Mouse (Mus musculus): ENCODE results near the gene Nxnl2.

Nxnl2 gene

GRCm38 (mm10) chr13:51170691-51171680 is at the start of gene Nxnl2:
Nxnl2 (plus strand) TSS chr13:51171022.
- WGBS, result 1% methylated on average over 62 of the region's 64 CpGs

DNA sequence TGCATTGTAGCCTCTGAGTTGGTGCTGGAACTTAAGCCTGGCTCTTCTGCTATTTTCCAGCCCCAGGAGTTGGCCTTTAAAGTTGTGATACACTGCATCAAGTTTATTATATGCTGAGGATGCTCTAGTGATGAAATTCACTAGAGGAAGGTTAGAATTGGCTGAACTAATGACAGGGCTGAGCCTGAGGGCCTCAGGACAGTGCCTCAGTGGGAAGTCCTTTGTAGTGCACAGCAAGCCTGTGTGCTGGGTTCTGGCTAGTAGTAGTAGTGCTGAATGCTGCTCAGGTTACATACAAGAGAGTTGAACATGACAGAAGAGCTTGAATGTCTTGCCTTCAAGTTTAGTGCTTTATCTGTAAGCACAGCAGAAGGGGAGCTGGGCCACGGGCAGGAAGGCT is 48.9 kb upstream of the Nxnl2 start:
- 42% methylated on average over 1 of the region's 1 CpGs for WGBS

GRCm38 (mm10) chr13:51122771-51123170 is 48.1 kb upstream of the Nxnl2 start:
- WGBS, result 77% methylated on average over 8 of the region's 8 CpGs

- WGBS, result 53% methylated on average over 8 of the region's 8 CpGs
These were observed 45.5 kb upstream of the Nxnl2 start for GRCm38 (mm10) chr13:51125357-51125756.

DNA sequence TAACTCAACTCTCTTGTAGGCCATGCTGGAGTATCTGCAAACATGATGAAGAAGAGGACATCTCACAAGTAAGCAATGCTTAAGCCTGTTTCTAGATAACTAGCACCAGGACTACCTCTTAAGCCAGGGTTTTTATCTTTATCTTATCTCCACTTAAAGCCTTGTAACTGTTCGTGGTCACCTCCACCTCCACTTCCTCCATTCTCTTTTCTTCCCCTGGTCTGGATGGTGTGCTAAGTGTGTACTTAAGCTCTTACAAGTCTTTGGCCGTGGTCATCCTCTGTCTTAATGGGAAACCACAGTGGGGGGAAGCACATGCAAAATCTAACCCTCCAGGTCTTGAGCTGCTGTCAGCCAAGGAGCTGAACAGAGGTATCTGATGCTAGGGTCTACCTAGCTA is 42.9 kb upstream of the Nxnl2 start:
- WGBS, result 88% methylated on average over 2 of the region's 2 CpGs

DNA sequence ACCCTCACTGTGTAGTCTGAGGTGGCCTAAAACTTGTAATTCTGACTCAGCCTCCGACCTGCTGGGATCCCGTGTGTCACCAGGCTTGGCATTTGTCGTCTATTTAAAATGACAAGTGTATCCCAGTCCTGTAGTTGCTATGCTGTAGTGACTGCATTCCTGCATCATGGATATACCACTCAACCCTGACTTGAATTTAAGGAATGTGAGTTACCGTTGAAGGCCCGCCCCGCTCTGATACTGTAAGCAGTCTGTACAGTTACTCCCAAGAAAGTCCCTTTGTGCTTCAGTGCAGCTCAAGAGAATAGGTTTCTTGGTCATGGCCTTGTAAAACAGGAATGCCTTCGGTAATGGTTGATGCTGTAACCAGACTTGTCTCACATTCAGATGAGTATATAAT is 42.4 kb upstream of the Nxnl2 start:
- 87% methylated on average over 7 of the region's 7 CpGs for WGBS

GRCm38 (mm10) chr13:51131179-51131578 is 39.6 kb upstream of the Nxnl2 start:
- WGBS, result 51% methylated on average over 10 of the region's 10 CpGs

DNA sequence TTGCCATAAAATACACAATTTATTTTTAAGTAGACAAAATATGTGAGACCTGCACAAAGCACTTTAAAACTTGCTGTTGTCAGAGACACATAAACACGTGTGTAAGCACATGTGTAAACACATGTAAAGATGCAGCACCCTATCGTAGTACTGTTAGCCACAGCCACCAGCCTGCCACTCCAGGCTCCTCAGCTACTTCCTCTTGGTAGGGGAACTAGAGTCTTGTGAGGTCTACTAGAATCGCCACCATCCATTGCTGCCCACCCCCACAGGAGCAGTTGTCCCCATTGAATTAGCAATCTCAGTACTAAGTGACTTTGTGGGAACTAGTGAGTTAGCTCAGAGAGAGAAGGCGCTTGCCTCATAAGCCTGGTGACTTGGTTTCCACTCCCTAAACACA is 34.5 kb upstream of the Nxnl2 start:
- whole genome bisulfite sequencing, result 80% methylated on average over 4 of the region's 4 CpGs

- WGBS, result 66% methylated on average over 2 of the region's 2 CpGs
These were observed 33.7 kb upstream of the Nxnl2 start for GRCm38 (mm10) chr13:51136996-51137701.

DNA sequence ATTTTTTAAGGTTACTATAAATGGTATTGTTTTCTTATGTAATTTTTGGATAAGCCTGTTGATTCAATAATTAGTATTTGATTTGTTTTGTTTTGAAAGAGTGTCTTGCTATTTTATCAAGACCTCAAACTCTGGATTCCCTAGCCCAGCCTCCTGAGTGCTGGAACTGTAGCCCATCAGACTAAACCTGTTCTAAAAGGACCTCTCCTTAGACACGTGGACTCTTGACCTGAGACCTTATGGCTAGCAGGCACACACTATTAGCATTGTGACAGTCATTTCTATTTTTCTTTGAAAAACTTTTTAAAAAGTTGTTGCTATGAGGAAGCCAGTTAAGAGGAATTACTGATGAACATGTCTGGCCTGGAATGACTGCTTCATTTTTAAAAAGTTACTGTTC is 23.7 kb upstream of the Nxnl2 start:
- 69% methylated on average over 1 of the region's 1 CpGs for WGBS

GRCm38 (mm10) chr13:51152966-51153669 is 17.7 kb upstream of the Nxnl2 start:
- 79% methylated on average over 4 of the region's 4 CpGs for WGBS

GRCm38 (mm10) chr13:51153670-51154030 is 17.2 kb upstream of the Nxnl2 start:
- 88% methylated on average over 4 of the region's 4 CpGs for WGBS

DNA sequence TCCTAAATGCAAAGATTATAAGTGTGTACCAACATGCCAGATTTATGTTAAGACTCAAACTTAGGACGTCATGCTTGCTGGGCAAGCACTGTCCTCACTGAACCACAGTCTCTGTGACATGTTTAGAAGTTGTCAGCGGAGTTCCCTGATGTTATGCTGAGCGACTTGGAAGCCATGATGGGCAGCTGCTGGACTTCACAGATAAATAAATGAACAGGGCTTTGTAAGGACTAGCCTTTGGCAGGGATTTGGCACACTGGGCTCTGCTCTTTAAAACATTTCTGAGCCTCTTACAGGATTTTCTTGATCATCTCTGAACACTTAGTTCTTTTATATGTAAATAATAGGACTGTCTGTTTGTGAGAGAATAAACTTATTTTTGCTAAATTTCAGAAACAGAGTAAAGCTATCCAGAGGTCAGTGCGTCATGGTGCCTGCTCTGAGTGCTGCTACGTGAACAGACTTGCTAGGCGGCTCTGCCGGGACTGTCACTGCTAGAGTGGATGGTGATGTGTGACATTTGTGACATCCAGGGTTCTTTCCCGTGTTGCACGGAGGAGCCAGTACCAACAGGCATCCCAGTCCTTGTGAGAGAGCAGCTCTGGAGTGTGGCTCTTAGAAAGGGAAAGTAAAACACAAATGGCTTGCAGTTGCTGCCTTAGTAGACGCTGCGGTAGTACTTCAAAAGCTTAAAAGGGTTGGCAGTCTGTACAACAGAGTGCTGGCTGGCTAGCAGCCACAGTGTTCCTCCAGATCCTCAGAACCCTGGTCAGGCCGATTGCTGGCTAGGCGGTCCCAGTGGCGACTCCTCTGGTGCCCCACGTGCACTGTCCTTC is 15.4 kb upstream of the Nxnl2 start:
- 61% methylated on average over 15 of the region's 15 CpGs for WGBS

DNA sequence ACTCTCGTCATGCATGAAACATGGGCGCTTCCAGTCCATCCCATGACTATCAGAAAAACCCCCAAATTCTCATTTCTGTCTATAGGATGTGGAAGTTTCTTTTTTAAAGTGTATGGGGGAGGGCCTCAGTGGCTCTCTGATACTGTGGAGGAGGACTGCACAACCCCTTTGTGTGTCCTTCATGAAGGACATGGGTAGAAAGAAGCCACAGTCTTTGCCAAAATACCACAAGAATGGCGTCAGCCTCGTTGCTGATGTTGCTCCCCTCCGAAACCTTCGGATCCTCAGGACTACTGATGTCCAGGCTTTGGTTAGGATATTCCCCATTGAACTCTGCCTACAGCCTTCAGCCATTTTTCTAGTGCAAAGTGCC is 14.8 kb upstream of the Nxnl2 start:
- 89% methylated on average over 6 of the region's 6 CpGs for WGBS

DNA sequence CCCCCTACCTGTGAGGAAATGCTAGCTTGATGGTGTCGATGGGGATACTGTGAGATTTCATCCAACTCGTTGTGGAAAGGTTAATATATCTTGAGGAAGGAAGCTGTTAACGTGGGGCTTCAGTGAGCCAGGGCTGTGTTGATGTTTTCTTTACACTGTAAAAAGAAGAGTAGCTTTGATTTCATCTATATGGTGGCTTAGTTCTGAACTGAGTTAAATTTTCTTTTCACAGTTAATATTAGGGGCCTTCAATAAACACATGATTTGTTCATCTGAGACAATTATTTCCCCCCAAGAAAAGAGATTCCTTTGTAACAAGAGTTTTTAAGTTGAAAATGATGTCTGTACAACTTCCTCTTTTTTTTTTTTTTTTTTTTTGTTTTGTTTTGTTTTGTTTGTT is 13.5 kb upstream of the Nxnl2 start:
- WGBS, result 71% methylated on average over 3 of the region's 3 CpGs

DNA sequence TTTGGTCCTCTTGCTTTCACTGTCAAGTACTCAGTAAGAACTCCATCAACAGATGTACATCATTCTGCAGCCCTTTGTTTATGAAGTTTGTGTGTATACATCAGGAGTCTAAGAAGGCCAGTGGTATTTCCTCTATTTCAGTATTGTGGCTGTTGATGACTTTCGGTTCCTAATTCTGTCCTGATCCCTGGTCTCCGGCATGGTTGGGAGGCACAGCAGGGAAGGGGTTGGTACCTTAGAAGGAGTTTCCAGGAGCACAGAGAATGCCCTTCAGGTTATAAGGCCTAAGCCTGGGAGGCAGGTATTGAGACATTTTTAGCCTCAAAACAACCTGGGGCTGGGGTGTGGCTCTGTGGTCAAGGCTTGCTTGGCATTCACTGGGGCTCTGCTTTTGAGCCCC is 9.2 kb upstream of the Nxnl2 start:
- 74% methylated on average over 2 of the region's 2 CpGs for WGBS

DNA sequence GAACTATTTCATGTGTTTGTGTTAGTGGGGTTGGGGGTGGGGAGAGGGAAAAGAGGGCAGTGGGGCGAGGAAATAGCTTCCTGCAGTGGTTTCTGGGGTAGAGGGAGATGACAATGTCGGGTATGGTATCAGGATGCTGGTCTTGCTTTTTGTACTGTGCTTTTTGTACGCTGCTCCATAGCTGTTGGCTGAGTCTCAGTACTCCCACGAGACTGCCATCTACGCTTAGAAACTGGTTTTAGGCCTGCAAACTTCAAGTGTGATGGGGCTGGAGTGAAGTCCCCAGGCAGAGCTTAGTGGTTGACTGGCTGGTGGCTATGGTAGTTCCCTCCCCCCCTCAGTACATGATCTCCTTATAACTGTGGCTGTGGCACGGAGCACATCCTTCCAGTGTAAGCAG is 8.6 kb upstream of the Nxnl2 start:
- WGBS, result 32% methylated on average over 6 of the region's 6 CpGs

DNA sequence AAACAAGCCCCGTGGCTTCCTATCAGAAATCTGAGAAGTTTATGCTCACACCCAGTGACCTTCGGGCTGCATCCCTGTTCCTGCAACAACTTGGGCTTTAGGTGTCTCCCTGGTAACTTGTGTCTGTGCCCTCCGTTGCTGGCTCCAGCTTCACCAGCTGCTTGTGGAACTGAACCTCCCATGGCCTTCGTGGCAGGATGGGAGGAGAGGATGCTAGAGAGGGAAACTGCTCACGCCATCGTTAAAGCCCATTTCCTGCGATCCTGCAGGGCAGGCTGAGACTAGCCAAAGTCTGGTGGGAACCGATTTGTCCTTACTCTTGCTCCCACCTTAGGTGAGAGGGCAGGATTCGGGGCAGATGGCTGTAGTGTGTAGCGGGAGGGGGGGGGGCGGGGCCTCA is 4.1 kb upstream of the Nxnl2 start:
- WGBS, result 79% methylated on average over 11 of the region's 11 CpGs

GRCm38 (mm10) chr13:51170215-51170614 is 607 bp upstream of the Nxnl2 start:
- WGBS, result 32% methylated on average over 11 of the region's 11 CpGs

- WGBS, result 98% methylated on average over 7 of the region's 7 CpGs
These were observed 1.8 kb downstream of the Nxnl2 start for GRCm38 (mm10) chr13:51172601-51173000.

DNA sequence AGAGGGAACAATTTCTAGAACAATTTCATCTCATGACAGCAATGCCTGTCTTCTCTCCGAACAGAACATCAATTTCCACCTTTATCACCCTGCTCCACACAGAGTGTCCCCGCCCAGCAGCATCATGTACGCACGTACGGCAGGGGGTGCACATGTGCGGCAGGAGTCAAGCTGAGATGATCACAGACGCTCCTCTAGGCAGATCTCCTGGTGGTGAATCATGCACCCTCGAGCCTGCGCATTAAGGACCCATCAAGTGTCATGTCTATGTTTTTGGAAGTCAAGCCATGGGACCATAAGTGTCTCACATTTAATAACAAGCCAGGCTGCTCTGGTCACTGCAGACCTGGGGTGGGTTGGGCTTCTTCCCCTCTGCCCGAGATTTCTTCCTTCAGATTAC is 8.1 kb downstream of the Nxnl2 start:
- 82% methylated on average over 10 of the region's 10 CpGs for WGBS

DNA sequence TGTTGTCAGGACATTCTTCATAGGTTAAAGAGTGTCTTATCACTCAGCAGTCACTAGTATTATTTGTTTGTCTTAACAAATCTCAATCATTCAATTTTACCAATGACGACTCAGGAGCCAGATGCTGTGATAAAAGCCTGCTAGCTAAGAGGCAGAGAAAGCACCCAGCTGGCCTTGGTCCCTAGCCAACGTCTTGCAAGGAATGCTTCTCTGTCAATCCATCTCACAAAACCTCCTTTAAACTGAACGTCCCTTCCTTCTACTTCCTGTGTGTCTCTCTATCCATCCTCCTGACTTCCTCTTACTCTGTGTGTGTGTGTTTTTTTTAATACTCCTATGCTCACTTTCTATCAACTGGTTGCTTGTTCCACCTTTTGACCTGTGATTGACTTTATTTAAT is 8.5 kb downstream of the Nxnl2 start:
- WGBS, result 57% methylated on average over 3 of the region's 3 CpGs

Data from cerebral cortex, adult 2 months (tissue).